Mouse (Mus musculus): ENCODE results near the gene Hao2.

GRCm38 (mm10) chr3:98853051-98853450 lies 40.0 kb downstream of the Hao2 start:
- no peak for TF ChIP-seq POLR2A (IDR thresholded peaks at IDR 0.05; ENCODE audit: low read depth, low read length)
- TF ChIP-seq CTCF (conservative IDR thresholded peaks at IDR 0.05; ENCODE audit: insufficient read depth, insufficient read length, low read depth, low read length), result no peak
